Mouse (Mus musculus) 3134 (cell line): ENCODE results near the gene Cnp.
"Not testable (repeated sequence)": the region's sequence is repeated elsewhere in the genome, so short reads cannot be mapped to it uniquely, and the experiment has no call there.

Experiments
- DNase-seq: peaks from one replicate; pipeline ENCODE4 v3.0.0-alpha.2; 2011; ENCODE audit warnings: low spot score; ENCODE audit not compliant: insufficient read length; ENCODE audit errors: extremely low read depth

Cnp gene

DNA sequence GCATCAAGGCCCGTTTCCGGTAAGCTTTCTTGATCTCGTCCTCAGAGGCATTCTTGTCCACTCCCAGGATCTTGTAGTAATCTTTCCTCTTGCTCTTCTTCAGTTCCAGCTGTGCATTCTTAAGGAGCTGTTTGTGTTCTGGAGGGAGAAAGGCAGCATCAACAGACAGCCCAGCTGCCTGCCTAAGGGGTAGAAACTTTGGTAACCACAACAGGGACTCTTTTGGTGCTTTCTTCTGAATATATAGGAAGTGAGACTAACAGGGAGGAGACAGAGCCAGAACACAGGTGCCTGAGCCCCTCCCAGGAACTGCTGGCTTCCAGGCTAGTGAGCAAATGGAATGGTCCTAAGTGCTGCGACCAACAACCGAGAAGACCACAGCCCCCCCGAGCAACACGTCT is 9.9 kb downstream of the Cnp start:
- DNase-seq, result no peak

- DNase-seq, result no peak
These were observed 10.4 kb downstream of the Cnp start for GRCm38 (mm10) chr11:100585148-100585547.

DNA sequence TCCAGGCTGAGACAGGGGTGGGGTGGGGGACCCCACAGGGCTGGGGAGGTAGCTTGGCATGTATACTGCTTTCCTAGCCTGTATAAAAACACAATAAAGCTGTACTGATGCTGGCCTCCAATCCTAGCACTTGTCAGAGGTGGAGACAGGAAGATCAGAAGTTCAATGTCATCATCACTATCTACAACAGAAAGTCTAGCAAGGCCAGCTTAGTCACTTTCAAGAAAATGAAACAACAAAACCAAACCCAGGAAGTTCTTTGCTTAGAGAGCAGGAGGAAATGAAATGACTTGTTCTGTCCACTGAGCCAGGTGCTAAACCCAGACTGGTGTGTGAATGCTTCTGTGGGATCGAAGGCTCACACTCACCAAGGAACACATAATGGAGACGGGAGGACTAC is 13.8 kb downstream of the Cnp start:
- DNase-seq, result no peak

- DNase-seq, result no peak
These were observed 17.8 kb downstream of the Cnp start for GRCm38 (mm10) chr11:100592346-100593046.

- DNase-seq, result no peak
These were observed 19.9 kb downstream of the Cnp start for GRCm38 (mm10) chr11:100594608-100595007.

- DNase-seq, result no peak
These were observed 20.8 kb downstream of the Cnp start for GRCm38 (mm10) chr11:100595533-100595932.

DNA sequence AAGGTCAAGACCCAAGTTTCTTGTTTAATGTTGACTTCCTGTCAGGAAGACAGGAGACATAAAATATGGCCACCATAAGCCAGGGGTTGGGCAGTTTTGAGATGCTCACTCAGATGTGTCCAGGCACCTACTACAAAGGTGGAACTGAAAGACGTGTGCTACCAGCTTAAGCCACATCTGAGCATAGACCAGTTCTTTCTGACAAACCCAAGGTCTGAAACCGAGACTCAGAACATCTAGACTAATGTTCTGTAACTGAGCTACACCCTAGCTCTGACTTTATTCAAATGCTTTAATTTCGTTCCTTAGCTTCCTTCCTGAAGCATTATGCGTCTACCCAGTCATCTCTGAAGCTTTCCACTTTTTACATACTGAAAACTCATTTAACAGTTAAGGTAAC is 23.4 kb downstream of the Cnp start:
- no peak for DNase-seq

DNA sequence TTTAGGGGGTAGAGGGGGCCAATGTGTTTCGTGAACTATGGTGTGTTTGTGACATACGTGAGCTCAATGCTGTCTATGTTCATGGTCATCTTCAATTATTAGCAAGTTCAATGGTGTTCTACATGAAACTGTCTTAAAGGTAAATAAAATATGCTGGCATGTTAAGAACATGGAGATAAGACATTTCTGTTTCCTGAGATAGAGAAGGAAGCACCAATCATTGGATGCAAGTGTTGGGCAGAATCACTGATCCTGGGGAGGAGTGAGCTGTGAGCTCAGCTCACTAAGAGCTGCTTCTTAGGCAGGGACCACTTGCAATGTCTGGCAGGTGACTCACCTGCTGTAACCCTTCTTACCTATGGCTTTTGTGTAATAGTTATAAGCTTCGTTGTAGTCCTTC is 26.7 kb downstream of the Cnp start:
- no peak for DNase-seq

- DNase-seq, result no peak
These were observed 28.5 kb downstream of the Cnp start for GRCm38 (mm10) chr11:100603155-100603554.

DNA sequence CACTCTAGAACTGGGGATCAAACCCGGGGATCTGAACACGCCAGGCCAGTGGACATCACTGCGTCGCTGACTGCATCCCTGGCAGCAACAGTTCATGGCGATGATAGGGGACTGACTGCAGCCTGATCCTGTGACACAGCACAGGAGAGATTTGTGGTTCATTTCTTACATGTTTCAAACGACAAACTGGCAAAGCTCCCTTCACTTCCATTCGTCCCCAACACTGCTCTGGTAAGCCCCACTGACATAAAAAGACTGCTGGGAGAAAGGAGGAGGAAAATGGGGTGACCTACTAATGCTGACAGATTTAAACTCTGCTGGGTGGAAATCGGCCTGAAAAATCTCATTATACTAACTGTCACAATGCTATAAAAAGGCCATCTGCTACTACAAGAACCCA is 29.1 kb downstream of the Cnp start:
- no peak for DNase-seq

DNA sequence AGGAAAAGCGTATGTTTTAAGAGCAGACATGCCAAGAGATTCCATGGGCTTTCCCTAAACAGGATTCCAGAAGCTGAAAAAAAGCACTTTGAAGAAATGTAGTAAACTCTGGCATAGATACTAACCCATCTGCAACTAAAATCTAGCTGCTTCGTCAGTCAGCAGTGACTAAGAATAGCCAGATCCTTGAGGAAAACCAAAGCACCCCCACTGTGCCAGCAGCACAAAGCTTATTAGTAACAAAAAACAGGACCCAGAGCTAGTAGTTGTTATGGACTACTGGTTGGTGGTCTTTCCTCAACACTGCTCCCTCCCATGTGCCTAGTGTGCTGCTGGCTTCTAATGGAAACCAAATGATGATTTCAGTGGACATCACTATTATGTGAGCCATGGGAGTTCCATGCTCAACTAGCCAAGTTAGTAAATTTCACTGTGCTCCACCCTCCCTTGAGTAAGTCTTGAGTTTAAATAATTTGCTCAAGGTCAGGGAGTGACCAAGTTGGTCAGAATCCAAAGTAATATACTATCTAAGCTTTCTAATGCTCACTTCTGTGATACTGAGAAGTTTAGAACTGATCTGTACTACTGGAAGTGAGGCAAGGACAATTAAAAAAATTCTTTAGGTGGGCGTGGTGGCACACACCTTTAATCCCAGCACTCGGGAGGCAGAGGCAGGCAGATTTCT is 29.8 kb downstream of the Cnp start:
- no peak for DNase-seq

DNA sequence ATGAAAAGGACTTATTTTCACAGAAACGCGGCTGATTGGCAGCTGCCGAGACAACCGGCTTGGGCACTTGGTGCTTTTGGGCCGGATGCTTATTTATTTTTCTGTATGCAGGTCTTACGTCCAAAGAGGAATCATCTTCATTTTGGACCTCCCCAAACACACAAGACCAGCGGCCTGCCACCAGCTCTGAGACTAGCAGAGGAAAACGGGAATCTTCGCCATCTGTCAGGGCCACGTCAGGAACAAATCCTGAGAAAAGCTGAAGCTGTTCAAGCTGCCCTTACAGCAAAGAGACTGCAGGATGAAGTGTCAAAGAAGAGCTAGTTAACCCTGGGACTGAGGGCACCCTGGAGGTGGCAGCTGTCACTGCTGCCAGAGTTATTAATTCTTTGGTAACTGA is 30.7 kb downstream of the Cnp start:
- DNase-seq, result no peak

DNA sequence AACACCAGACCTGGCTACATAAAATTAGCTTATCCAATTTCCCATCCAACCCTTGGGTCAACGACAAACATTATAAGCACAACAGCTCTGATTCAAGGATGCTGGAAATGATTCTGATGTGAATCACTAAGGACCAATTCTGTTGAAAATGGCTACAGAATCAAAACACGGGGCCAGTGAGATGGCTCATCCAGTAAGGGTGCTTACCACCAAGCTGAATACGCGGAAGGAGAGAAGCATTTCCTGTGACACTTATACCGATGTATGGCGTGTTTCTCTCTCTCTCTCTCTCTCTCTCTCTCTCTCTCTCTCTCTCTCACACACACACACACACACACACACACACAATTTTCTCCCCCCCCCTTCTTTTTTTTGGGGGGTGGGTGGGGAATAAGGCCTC is 32.4 kb downstream of the Cnp start:
- no peak for DNase-seq

- no peak for DNase-seq
These were observed 34.1 kb downstream of the Cnp start for GRCm38 (mm10) chr11:100608796-100609195.

GRCm38 (mm10) chr11:100609355-100609996 is 34.8 kb downstream of the Cnp start:
- DNase-seq, result no peak

DNA sequence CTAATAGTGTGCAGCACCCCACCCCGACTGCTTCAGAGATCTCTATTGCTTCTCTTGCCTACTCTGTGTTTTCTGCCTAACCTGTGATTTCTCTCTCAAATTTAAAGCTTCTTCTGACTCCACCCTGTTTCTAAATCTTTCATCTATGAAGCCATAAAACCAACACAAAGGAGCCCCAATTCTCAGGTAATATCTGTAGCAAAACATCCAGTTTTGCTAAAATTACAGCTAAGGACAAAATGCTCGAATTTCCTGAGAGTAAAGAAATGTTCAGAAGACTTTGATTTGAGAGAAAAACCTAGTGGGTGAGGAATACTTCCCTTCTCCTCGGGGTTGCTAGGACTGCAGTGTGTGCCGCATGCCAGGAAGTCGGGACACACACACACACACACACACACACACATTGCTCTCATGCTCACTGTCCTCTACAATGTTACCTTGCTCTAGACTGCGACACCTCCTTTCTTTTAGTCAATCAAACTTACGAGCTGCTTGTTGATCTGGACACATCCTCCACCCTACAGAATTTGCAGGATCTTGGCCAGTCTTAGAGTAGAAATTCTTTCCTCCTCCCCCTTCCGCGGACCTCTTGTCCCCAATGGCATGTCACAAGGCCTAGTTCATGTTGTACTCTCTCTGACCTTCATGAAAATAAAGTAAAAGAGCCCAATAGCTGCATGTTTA is 35.4 kb downstream of the Cnp start:
- DNase-seq, result no peak

- DNase-seq, result no peak
These were observed 36.9 kb downstream of the Cnp start for GRCm38 (mm10) chr11:100611627-100612026.

- no peak for DNase-seq
These were observed 38.5 kb downstream of the Cnp start for GRCm38 (mm10) chr11:100613241-100613640.

- DNase-seq, result no peak
These were observed 41.6 kb downstream of the Cnp start for GRCm38 (mm10) chr11:100616332-100616731.

GRCm38 (mm10) chr11:100616836-100617235 is 42.1 kb downstream of the Cnp start:
- DNase-seq, result not testable (repeated sequence)

DNA sequence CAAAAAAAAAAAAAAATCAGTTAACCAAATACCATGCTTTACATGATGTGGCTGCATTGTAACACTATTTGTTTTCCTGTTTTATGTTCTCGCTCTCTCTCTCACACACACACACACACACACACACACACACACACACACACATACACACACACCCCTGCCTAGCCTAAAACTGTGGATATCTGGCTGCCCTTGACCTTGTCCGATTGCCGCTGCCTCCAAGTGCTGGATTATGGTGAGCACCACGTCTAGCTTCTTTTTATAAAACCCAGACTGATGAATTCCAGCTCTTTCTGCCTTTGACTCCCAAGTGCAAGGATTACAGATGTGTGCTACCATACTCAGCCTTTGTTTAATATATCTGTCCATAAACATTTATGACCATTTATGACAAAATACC is 42.8 kb downstream of the Cnp start:
- DNase-seq, result no peak
